Mouse (Mus musculus): ENCODE data around the gene Acaca. TPM values are rescaled to one million over a fixed set of nuclear protein-coding genes. Genes with fewer than 3 reads are reported as not detected.

Acaca gene
- polyA plus RNA-seq, 1 experiment: 7.9 TPM

DNA sequence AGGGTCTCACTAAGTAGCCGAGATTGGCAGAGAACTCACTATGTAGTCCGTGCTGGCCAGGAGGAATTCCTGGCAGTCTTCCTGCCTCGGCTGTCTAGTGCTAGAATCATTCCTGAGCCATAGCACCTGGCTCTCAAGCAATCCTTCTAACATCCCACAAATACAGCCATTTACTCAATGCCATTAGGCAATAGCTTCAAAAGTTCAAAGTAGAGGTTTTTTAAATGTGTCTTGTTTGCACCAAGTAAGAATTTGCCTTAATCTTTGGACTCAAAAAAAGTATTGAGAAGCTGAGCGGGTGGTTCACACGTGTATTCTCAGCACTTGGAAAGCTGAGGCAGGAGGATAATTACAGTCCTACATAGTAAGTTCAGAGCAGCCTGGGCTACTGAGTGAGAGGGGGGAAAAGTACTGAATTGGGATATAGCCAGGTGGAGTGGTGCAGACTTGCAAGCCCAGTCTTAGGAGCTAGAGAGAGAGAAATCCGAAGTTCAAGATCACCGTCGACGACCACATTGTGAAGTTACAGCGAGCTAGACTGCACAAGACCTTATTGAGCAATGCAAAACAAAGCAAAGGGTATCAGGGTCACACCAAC lies 15.8 kb downstream of the Acaca start:
- H3K9me3 ChIP-seq: no peaks in the 10 kb centered on the region
- H3K27me3 ChIP-seq (replicated peaks): peaks cover 29% of the 10 kb centered on the region
- H3K4me3 ChIP-seq (replicated peaks): no peak overlapping the region
- no peak for TF ChIP-seq FLI1 (IDR thresholded peaks at IDR 0.05; ENCODE audit: low read length)
- TF ChIP-seq GATA1 (IDR thresholded peaks at IDR 0.05; ENCODE audit: borderline replicate concordance, low read length): no peak
- no peaks in the 10 kb centered on the region for H3K36me3 ChIP-seq (replicated peaks; ENCODE audit: low read length)
- H3K4me1 ChIP-seq: no peaks in the 10 kb centered on the region

DNA sequence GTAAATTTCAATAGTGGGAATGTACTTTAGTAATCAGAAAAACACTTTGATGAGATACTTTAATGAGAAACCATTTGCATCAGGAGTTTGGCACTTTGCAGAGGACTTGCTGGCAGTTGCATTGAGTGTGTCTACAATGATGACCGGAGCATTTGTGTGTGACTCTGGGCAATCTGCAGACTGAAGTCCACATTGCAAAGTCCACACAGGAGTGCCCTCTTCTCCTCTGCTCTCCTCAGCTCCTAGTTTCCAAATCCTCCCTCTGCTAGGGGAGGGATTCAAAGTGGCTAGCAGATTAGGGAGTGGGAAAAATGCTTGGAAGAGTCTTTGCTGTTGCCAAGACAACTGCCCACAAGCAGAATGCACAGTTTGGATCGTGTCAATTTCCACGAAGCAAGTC lies 16.6 kb downstream of the Acaca start:
- TF ChIP-seq GATA1 (IDR thresholded peaks at IDR 0.05; ENCODE audit: borderline replicate concordance, low read length) (no peak), FLI1 (IDR thresholded peaks at IDR 0.05; ENCODE audit: low read length) (no peak)
- Histone ChIP-seq H3K9me3 (no peaks in the 10 kb centered on the region), H3K4me1 (no peaks in the 10 kb centered on the region)

DNA sequence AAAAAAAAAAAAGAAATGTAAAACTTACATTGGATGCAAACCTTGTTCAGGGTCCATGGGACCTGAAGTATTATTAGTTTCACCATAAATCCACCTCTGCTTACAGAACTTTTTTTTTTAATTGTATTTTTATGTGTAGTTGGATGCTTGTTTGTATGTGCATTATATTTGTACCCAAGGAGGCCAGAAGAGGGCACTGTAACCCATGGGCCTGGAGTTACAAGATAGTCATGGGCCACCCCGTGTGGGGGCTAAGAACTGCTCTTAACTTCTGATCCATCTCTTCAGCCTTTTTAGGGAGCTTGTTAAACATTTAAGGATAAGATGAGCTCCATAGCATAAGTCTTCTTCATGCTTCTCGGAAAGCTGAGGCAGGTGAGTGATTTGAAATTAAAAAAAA lies 21.4 kb downstream of the Acaca start:
- Histone ChIP-seq H3K4me1 (no peaks in the 10 kb centered on the region), H3K36me3 (replicated peaks; ENCODE audit: low read length) (no peaks in the 10 kb centered on the region), H3K27me3 (replicated peaks) (peaks cover 29% of the 10 kb centered on the region), H3K9me3 (no peaks in the 10 kb centered on the region), H3K4me3 (replicated peaks) (no peak overlapping the region)
- no peak for TF ChIP-seq FLI1 (IDR thresholded peaks at IDR 0.05; ENCODE audit: low read length)
- no peak for TF ChIP-seq GATA1 (IDR thresholded peaks at IDR 0.05; ENCODE audit: borderline replicate concordance, low read length)

More for the DNA sequence above, 16.6 kb downstream of the Acaca start:
- no peak overlapping the region for H3K4me3 ChIP-seq (replicated peaks)
- peaks cover 29% of the 10 kb centered on the region for H3K27me3 ChIP-seq (replicated peaks)
- no peaks in the 10 kb centered on the region for H3K36me3 ChIP-seq (replicated peaks; ENCODE audit: low read length)

DNA sequence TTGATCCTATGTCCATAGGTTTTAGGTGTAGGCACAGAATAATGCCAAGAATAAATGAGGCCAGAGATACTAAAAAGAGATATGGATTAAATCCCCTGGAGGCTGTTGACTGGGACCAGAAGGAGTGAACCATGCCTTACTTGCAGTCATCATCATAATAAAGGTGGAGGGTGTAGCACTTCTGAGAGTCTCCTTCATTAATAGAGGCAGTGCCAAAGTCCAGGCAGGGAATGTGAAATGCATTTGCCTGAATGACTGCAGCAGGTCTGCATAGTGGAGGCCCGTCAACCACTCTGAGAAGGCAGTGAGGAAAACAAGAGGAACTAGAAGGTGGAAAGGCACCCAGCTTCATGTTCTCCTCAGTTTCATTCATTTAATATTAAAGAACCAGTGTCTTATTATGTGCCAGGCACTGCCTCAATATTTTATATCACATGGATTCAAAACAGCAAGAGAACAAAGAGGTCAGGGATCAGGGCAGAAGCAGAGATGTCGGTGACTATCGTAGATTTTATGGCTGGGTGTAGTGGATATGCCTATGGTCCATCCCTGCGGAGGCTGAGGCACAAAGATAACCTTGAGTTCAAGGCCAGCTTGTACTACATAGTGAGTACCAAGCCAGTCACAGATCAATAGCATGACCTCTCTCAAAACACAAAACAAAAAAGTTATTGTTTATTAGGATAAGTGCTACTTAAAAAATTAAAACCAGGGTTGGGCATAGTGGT lies 27.2 kb downstream of the Acaca start:
- H3K27me3 ChIP-seq (replicated peaks): peaks cover 18% of the 10 kb centered on the region
- TF ChIP-seq FLI1 (IDR thresholded peaks at IDR 0.05; ENCODE audit: low read length) (no peak), GATA1 (IDR thresholded peaks at IDR 0.05; ENCODE audit: borderline replicate concordance, low read length) (no peak)
- H3K9me3 ChIP-seq: no peaks in the 10 kb centered on the region
- H3K36me3 ChIP-seq (replicated peaks; ENCODE audit: low read length): no peaks in the 10 kb centered on the region
- no peaks in the 10 kb centered on the region for H3K4me1 ChIP-seq
- no peak overlapping the region for H3K4me3 ChIP-seq (replicated peaks)

DNA sequence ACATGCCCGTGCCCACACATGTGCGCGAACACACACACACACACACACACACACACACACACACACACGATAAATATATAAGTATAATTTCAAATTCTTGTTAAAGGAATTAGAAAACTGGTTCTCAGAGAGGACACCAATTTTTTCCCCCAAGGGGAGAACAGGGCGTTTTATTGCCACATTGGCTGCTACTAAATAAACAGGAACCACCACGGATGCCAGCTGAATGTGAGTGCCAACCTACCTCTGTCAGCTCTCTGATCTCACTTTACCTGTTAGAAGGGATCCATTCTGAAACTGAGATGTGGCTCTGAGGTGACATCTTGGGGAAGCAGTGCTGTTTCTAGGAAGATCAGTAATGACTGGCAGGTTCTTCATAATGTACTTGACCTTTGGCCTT lies 34.7 kb downstream of the Acaca start:
- Histone ChIP-seq H3K4me3 (replicated peaks) (no peak overlapping the region), H3K4me1 (peaks cover 10% of the 10 kb centered on the region; the same call in 1 of the 2 replicates), H3K9me3 (no peaks in the 10 kb centered on the region), H3K27me3 (replicated peaks) (peaks cover 10% of the 10 kb centered on the region), H3K36me3 (replicated peaks; ENCODE audit: low read length) (no peaks in the 10 kb centered on the region)
- TF ChIP-seq GATA1 (IDR thresholded peaks at IDR 0.05; ENCODE audit: borderline replicate concordance, low read length): no peak
- TF ChIP-seq FLI1 (IDR thresholded peaks at IDR 0.05; ENCODE audit: low read length): no peak

DNA sequence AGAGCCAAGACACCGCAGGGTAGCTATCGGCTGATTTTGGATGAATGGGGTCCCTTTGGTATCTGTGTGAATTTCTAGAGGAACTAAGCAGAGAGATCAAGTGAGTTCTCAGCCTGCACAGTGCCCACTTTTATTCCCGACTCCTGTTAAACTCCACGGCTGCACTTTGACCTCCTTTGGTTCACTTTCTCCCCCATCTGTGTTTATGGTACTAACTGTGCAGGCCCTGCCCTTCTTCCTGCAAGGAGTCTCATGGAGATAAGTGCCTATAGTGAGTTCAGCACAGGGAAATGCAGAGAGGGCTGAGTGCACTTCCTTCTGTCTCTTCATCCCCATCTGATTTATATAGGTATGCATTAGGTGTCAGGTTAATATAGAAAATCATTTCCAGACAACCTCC lies 35.1 kb downstream of the Acaca start:
- Histone ChIP-seq H3K9me3 (no peaks in the 10 kb centered on the region), H3K4me3 (replicated peaks) (no peak overlapping the region), H3K27me3 (replicated peaks) (peaks cover 10% of the 10 kb centered on the region), H3K4me1 (peaks cover 10% of the 10 kb centered on the region; the same call in 1 of the 2 replicates), H3K36me3 (replicated peaks; ENCODE audit: low read length) (no peaks in the 10 kb centered on the region)
- TF ChIP-seq FLI1 (IDR thresholded peaks at IDR 0.05; ENCODE audit: low read length) (no peak), GATA1 (IDR thresholded peaks at IDR 0.05; ENCODE audit: borderline replicate concordance, low read length) (no peak)

DNA sequence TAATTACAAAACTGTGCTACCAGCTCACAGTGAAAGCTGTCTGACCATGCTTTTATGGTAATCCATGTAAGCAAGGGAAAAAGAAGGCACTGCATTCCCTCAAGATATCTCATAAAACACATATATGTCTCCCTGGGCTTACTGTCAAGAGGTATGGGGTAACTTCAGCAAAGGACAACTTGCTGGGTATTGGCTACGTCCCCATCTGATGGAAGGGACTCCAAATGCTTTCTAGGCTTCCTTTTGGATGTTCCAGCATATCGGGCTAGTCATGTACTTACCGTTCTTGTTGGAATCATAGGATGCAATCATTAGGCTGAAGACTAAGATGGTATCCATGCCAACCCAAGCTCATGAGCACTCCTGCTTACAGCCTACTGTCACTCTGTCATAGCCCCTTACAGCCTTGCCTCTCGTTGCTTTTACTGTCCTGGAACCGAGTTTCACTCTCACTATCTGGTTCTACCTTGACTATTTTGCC lies 37.6 kb downstream of the Acaca start, which contains the start of gene Gm11437:
TSS of gene Gm11437 (minus strand) at position 431 of the 481 bp plus-strand sequence.
- peaks cover 10% of the 10 kb centered on the region for H3K27me3 ChIP-seq (replicated peaks)
- no peaks in the 10 kb centered on the region for H3K9me3 ChIP-seq
- peaks cover 10% of the 10 kb centered on the region; the same call in 1 of the 2 replicates for H3K4me1 ChIP-seq
- no peak within 1 kb of the TSS for H3K4me3 ChIP-seq (replicated peaks)
- TF ChIP-seq GATA1 (IDR thresholded peaks at IDR 0.05; ENCODE audit: borderline replicate concordance, low read length) (no peak), FLI1 (IDR thresholded peaks at IDR 0.05; ENCODE audit: low read length) (no peak)
- H3K36me3 ChIP-seq (replicated peaks; ENCODE audit: low read length): no peaks in the 10 kb centered on the region

DNA sequence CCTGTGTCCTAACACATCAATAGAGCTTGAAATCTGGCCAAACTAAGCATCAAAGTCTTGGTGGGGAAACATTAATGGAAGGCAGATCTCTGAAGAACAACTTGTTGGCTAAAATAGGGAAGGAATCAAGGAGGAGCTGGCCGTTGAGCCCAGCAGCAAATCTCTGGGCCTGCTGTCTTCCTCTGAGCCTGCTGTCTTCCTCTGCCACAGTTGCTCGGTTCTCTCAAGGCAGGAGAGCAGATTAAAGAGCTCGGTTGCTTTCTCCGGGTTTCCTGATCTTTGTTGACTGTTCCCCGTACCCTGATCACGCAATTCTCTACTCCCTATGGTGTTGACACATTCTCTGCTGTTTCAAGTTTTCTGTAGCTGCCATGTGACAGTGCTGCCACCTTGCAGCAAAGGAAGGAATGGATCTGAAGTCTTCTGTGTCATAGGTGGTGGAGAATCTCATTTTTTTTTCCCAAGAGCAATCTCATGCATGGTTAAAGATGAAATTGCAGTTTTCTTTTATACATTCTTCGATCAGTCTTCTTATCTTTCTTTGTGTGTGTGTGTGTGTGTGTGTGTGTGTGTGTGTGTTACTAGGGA lies 39.3 kb downstream of the Acaca start:
- H3K9me3 ChIP-seq: no peaks in the 10 kb centered on the region
- H3K4me1 ChIP-seq: peaks cover 16% of the 10 kb centered on the region; the same call in 1 of the 2 replicates
- TF ChIP-seq GATA1 (IDR thresholded peaks at IDR 0.05; ENCODE audit: borderline replicate concordance, low read length) (no peak), FLI1 (IDR thresholded peaks at IDR 0.05; ENCODE audit: low read length) (no peak)
- H3K4me3 ChIP-seq (replicated peaks): no peak overlapping the region
- no peaks in the 10 kb centered on the region for H3K36me3 ChIP-seq (replicated peaks; ENCODE audit: low read length)
- H3K27me3 ChIP-seq (replicated peaks): peaks cover 7% of the 10 kb centered on the region

DNA sequence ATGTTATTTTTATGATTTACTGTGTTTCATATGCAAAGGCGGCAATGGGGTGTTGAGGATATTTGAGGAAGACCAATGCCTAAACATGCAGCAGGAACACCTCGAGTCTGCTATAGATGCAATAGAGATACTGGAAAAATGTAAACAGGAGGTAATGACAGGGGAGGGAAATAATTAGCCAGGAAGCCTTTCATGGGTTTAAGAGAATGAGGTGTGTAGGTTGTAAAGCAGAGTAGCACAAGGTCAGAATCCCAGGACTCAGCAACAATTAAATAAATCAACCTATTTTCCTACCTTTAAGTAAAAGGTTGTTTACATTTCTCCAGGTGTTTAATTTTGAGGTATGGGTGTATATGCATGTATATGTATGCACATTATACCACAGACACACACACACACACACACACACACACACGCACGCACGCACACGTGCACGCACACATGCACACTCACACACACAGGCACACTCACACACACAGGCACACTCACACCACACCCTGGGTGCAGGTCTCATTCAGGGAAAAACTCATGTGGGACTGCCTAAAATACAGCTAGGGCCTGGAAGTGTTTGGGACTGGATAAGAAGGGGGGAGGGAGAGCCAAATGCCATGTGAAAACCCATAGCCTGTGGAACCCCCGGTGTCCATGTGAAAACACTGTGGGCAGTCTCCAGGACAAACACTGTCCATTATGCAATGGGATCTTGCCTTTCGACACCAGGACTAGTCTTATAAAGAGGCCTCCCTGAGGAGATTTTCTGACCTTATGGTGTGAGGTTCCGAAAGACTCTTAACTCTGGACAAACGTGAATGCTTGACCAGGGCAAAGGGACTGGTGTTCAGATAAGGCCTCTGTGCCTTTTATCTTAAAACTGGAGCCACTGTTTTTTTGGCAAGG lies 43.3 kb downstream of the Acaca start:
- H3K9me3 ChIP-seq: no peaks in the 10 kb centered on the region
- H3K36me3 ChIP-seq (replicated peaks; ENCODE audit: low read length): no peaks in the 10 kb centered on the region
- no peaks in the 10 kb centered on the region for H3K27me3 ChIP-seq (replicated peaks)
- peaks cover 27% of the 10 kb centered on the region for H3K4me1 ChIP-seq
- TF ChIP-seq FLI1 (IDR thresholded peaks at IDR 0.05; ENCODE audit: low read length) (no peak), GATA1 (IDR thresholded peaks at IDR 0.05; ENCODE audit: borderline replicate concordance, low read length) (no peak)
- H3K4me3 ChIP-seq (replicated peaks): no peak overlapping the region
